Mouse (Mus musculus) cerebellum, adult 8-10 months (tissue): Measurements from ENCODE around the gene Myo3a.

ENCODE experiments used
- DNase-seq: peaks from one replicate; pipeline ENCODE4 v3.0.0; 2022

Myo3a gene

DNA sequence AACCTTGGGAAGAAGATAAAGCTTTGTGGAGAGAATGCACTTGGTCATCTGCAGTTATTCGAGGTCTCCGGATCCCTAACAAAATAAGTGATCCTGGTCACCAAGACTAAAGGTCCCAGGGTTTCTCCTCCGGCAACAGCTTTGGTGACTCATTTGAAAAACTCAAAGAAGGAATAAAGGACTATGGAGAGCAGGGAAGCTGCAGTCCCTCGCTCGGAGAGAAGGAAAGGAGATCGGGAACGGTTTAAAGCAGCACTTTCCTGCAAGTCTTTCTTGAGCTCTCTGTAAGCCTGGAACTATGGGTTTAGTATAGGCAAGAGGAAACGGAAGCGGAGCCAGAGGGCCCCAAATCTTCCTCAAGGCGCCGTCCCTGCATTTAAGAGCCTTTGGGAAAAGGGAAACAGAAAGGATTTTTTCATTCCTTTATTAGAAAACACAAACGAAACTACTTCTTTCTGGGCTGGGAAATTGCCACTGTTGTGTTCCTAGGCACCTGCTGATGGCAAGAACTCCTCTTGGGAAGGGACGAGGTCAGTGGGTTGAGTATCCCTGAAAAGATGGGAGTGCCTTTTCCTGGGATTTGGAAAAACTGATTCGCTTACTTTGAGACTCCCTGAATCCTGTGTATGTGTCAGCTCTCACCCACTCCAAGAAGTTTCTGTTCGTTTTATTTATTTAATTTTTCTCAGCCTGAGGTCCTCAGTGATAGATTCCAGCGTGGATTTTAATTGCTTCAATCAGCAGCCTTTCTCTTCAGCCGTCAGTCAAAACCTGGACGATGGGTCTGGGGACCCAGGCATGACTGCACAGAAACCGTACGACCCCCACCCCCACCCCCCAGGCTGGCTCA is 393.9 kb downstream of the Myo3a start:
- DNase-seq, result no peak

DNA sequence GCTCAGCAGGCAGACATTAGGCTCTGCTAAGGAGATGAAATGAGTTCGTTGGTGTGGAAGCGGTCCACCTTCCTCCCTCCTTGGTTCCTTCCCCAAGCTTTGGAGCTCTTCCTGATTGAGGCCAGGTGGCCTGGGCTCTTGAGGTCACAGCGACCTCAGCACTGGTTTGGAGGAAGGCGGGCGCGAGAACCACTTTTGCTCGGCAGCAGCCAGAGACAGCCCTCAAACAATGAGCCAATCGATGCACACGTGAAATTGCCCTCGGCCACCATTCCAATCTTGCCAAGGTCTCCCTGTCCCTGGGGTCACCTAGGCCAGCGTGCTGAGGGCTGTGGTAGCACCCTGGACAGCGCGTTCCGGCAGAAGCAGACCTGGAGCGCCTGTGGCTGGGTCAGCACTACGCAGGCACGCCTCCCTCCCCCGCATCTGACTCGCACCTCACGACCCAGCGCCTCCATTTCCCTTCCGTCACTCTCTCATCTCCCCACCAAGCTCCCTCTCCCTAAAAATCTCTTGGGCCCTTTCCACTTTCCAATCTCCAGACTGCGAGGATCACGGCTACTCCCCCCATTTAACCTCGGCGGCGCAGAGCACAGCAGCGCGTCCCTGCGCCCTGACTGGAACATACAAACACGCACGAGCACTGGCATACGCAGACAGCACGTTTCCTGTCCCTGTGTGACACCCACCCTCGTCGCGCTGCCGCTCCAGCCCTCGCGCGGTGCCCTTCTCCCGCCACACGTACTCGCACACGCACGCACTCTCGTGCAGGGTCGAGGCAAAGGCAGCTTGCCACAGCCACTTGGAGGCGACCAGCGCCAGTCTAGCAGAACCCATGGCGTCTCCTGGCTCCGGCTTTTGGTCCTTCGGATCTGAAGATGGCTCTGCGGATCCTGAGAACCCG is 394.8 kb downstream of the Myo3a start, which contains the start of gene Gad2:
Gad2 (plus strand) TSS at position 378 of the 904 bp plus-strand sequence.
- DNase-seq, result no peak

GRCm38 (mm10) chr2:22623111-22624070 is 396.1 kb downstream of the Myo3a start:
- DNase-seq, result no peak

DNA sequence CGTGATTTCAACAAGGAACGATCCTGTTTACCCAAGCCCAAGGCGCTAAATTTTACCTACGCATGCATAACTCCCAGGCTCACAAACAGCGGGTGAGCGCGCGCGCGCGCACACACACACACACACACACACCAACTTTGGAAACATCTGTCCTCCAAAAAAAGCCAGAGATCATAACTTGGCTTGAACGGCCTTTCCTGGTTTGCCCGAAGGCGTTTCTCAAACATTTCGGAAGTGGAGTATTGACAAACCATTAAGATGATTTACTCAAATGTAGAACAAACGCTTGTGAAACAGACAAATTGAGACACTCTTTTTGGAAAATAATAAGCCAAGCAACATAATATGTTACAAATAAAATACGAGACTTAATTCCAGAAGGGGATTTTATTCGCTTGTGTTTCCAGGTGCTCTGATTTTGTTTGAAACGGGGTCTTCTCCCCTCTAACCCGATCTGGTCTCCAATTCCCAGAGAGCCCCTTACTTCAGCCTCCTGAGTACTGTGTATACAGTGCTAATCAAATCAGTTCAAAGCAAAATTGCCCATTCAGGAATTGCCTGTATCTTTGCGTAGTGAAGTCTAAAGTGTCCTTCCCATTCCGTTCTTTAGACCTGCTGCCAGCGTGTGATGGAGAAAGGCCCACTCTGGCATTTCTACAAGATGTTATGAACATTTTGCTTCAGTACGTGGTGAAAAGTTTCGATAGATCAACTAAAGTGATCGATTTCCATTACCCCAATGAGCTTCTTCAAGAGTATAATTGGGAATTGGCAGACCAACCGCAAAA is 397.1 kb downstream of the Myo3a start:
- DNase-seq, result no peak

DNA sequence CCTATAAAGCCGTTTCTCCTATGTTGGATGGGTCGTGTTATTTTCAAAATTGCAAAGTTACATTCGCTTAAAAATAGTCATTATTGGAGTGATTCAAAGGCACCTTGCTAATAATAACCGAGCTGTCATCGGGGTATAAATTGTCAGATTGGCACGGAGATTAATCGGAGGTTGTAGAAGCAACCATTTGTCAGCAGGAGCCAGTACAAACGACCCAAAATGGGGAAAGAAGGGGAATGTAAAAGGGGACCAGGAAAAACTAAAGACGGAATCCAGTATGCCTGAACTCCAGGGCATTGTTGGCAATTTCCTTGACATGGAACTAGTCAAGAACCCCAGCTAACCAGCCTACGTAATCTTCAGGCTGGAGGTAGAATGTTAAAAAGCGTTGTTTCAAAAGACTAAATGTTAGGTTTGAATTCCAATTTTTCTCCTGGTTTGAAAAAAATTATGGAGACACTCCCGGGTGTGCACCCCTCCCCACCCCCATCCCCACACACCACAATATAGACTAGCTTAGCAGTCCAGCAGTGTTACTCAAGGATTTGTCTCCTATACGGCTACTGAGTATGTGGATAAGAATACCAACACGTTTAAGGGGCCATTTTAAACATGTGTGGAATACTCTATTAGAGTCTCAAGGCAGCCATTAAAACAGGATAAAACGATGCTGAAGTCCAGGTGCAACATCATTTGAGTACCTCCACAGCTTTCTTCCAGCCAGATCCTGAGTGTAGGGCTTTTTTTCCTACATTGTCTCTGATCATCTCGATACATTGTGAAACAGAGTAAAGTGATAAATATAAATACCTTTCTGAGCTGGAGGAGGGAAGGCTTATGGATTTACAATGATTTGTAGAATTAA is 398.0 kb downstream of the Myo3a start:
- DNase-seq, result no peak

DNA sequence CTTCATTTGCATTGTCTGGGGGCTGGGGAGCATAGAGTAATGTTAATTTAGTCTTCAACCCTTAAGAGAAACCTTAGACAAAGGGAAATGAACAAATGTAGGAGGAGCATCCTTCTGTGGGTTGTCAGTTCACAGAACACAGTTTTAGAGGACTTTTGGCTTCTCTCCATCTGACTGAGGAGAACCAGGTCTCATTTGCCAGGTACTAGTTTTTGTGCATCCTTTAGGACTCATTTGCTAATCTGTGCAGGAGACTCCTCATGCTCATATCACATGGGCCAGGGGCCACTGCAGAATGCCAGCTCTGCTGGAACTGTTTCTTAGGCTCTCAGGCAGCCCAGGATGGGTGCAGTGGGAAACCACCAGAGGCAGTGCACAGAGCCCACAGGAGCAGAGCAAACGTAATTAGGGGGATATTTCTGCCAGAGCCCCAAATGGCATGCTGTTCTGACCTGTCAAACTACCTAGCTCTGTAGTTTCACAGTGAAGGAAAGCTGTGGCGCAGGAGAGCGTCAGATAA is 399.9 kb downstream of the Myo3a start:
- no peak for DNase-seq

GRCm38 (mm10) chr2:22627819-22628432 is 400.6 kb downstream of the Myo3a start:
- DNase-seq, result no peak

DNA sequence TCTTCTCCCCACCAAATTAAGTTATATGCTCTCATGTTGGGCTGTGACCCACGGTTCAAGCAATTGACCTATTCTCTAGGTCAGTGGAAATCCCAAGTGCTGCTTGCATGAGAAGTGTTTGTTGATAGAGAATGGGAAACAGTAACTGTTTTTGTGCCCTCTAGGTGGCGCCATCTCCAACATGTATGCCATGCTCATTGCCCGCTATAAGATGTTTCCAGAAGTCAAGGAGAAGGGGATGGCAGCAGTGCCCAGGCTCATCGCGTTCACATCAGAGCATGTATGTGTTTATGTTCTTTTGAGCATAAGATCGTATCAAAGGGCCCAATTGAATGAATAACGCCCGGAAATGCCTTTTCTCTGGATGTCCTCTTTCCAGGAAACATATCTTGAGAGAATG is 407.5 kb downstream of the Myo3a start:
- peak; percentile 18 for DNase-seq

DNA sequence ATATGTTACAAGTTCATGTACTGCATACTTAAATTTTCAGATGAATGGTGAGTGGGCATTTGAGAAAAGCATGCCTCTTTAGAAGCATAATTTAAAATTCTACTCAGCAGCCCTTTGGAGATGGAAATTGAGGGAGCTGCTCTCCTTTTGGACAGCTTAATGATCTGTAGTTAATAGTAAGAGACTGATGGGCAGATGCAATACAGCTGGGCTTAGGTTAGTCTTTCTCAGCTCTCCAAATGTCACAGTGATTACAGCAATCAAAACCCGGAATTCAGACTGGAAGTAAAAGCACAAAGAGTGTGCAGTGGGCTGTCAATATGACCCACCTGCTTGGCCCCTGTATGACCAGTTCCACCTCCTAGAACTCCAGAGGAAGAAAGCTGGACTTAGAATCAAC is 418.8 kb downstream of the Myo3a start:
- no peak for DNase-seq

GRCm38 (mm10) chr2:22648394-22648793 is 421.1 kb downstream of the Myo3a start:
- DNase-seq, result no peak

DNA sequence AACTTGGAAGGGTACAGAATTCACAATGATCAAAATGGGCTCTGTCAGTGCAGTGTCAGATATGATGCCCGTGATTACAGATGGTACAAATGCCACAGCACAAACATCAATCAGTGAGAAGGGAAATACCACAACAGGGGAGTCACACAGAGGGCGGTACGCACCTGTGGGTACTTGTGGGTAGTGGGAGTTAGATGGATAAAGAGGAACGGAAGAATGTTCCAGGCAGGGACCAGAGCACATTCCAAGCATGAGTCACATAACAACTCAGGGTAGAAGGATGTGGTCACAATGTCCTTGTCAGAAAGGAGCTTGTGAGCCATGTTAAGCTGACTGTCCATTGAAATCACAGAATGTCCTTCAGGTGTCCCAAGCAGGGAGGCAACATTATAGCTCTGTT is 424.5 kb downstream of the Myo3a start:
- no peak for DNase-seq

GRCm38 (mm10) chr2:22663731-22664130 is 436.4 kb downstream of the Myo3a start:
- DNase-seq, result no peak
